Mouse (Mus musculus): ENCODE data around the gene Olfr655.

- TF ChIP-seq ZC3H11A (IDR thresholded peaks at IDR 0.05; ENCODE audit: borderline replicate concordance, low read depth, low read length) (peak; percentile 26; the same call in 1 of the 2 replicates), HCFC1 (IDR thresholded peaks at IDR 0.05; ENCODE audit: borderline replicate concordance, insufficient read depth, low read length) (no peak), ZNF384 (IDR thresholded peaks at IDR 0.05; ENCODE audit: low read depth, low read length) (no peak), CHD2 (IDR thresholded peaks at IDR 0.05; ENCODE audit: low read depth, low read length) (no peak)
These were observed 45.4 kb upstream of the Olfr655 start, which contains the start of gene Olfr658 for GRCm38 (mm10) chr7:104646841-104647482.

All from ES-E14 (cell line).